Mouse (Mus musculus): ENCODE measurements at regions not wholly inside any gene's neighbourhood (a gene's known extent, or its start where the extent isn't known, plus 50 kb on each side); places are given as distances from the start of the nearest gene placed in this dataset.
A peak's percentile ranks its signal among the peaks of the same experiment; 100 is the strongest.

GRCm38 (mm10) chr6:39283761-39284415 is 77.3 kb upstream of the Kdm7a start:
- intact Hi-C loops (cut with DNase I) = no loop called here
- no peak for DNase-seq (ENCODE audit: low spot score in 2 of 2)

DNA sequence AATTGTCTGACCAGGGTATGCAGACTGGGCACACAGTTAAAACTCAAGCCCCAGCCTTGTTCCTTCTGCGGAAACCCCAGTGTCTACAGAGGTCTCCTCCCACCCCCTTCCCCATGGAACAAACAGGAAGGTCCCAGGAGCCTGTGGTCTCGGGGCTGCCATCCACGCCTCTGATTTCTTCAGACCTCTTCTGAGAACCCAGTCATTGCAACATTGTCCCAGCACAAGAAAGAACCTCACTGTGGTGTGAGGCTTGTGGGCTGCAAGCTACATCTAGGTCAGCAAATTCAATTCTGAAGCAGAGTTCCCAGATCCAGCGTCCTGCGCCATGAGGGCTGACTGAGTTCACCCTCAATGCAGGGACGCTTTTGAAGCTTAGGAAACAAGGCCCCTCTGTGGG is 71.7 kb upstream of the Kdm7a start:
- intact Hi-C loops (cut with DNase I) = no loop called here
- DNase-seq (ENCODE audit: low spot score in 2 of 2) = no peak

DNA sequence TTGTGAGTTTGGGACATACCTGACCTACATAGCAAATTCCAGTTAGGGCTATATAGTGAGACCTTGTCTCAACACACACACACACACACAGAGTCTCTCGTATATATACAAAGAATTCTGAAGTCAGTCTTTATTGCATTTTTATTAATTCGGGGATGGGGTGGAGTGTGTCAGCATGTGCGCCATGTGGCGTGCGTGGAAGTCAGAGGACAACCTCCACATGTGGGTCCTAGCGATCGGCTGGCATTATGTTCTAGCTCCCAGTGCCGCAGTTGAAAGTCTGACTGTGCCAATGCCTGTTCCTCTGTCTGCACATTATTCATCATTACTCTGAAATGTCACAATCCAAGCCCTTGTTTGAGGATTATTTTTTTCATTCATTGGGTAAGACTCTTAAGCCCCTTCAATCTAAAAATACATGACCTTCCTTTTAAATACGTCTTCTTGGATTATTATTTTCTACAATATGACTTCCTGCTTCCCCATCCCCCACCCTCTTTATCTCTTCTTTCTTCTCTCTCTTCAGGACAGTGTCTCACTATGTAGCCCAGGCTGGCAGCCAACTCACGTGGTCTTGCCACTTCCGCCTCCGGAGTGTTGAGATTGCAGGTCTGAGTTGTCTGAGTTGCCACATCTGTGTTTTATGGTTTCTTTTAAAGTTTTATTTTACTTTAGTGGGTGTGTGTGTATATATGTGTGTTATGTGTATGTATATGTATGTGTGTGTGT is 68.3 kb upstream of the Kdm7a start:
- DNase-seq (ENCODE audit: low spot score in 2 of 2) = no peak
- intact Hi-C loops (cut with DNase I) = no loop called here

DNA sequence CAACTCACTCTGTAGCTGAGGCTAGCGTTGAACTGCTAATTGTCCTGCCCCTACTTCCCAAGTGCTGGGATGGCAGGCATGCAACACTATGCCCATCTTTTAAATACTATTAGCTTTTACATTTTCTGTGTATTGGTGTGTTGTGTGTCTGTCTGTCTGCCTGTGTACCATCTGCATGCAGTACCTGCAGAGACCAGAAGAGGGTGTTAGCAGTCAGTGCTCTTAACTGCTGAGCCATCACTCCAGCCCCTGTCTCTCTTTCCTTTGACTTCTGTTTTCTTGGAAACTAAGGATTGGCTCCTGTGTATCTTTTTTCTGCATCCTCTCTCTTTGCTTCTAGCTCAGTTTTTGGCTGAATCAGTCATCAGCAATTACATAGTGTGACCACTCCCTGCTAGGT is 66.8 kb upstream of the Kdm7a start:
- intact Hi-C loops (cut with DNase I) = no loop called here
- DNase-seq (ENCODE audit: low spot score in 2 of 2) = no peak

GRCm38 (mm10) chr6:39270457-39270856 is 63.9 kb upstream of the Kdm7a start:
- intact Hi-C loops (cut with DNase I) = no loop called here
- no peak for DNase-seq (ENCODE audit: low spot score in 2 of 2)

GRCm38 (mm10) chr6:39269706-39270105 is 63.1 kb upstream of the Kdm7a start:
- intact Hi-C loops (cut with DNase I) = no loop called here

GRCm38 (mm10) chr6:39268647-39269428 is 62.2 kb upstream of the Kdm7a start:
- no peak for DNase-seq (ENCODE audit: low spot score in 2 of 2)
- intact Hi-C loops (cut with DNase I) = no loop called here

More at GRCm38 (mm10) chr6:39269706-39270105, 63.1 kb upstream of the Kdm7a start:
- no peak for DNase-seq (ENCODE audit: low spot score in 2 of 2)

DNA sequence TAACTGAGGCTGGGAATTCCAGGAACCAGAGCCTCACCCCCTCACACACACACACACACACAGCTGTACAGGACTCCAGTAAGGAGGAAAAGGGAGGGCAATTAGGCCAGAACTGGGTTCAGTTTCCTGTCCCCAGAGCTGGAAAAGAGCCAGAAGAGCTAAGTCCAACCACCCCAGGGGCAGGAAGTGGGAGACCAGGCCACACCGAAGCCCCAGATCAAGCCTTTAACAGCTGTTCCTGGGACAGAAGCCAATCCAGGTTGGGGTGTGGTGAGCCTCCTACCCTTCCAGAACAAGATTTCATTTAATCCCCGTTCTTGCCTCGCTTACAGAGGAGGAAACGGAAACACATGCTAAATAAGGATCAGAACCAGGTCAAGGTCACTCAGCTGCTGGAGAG is 58.1 kb upstream of the Kdm7a start:
- intact Hi-C loops (cut with DNase I) = no loop called here
- no peak for DNase-seq (ENCODE audit: low spot score in 2 of 2)

GRCm38 (mm10) chr6:39263615-39264014 is 57.0 kb upstream of the Kdm7a start:
- intact Hi-C loops (cut with DNase I) = no loop called here
- DNase-seq (ENCODE audit: low spot score in 2 of 2) = no peak

- intact Hi-C loops (cut with DNase I) = no loop called here
- DNase-seq (ENCODE audit: low spot score in 2 of 2) = no peak
Measured at GRCm38 (mm10) chr6:39261951-39262350, 55.4 kb upstream of the Kdm7a start.

GRCm38 (mm10) chr6:39260480-39260879 is 53.9 kb upstream of the Kdm7a start:
- intact Hi-C loops (cut with DNase I) = no loop called here

GRCm38 (mm10) chr6:39259129-39259528 is 52.5 kb upstream of the Kdm7a start:
- intact Hi-C loops (cut with DNase I) = no loop called here
- no peak for DNase-seq (ENCODE audit: low spot score in 2 of 2)

More at GRCm38 (mm10) chr6:39260480-39260879, 53.9 kb upstream of the Kdm7a start:
- no peak for DNase-seq (ENCODE audit: low spot score in 2 of 2)

DNA sequence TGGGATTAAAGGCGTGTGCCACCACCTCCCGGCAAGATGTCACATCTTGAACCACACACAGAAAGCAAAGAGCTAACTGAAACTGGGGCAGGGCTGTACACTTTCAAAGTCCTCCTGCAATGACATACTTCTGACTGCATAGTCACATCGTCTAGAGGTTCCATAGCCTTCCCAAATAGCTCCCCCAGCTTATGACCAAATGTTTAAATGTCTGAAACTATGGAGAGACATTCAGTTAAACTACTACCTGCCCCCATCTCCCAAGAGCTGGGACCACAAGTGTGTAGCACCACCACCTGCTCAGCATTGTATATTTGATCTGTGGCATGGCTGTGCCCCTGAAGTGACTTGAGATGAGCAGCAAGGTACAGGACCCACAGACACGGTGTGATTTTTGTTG is 52.1 kb upstream of the Kdm7a start:
- no peak for DNase-seq (ENCODE audit: low spot score in 2 of 2)
- intact Hi-C loops (cut with DNase I) = no loop called here

GRCm38 (mm10) chr6:39257667-39258395 is 51.2 kb upstream of the Kdm7a start:
- DNase-seq (ENCODE audit: low spot score in 2 of 2) = no peak
- intact Hi-C loops (cut with DNase I) = no loop called here

GRCm38 (mm10) chr6:39257111-39257571 is 50.6 kb upstream of the Kdm7a start:
- intact Hi-C loops (cut with DNase I) = no loop called here

DNA sequence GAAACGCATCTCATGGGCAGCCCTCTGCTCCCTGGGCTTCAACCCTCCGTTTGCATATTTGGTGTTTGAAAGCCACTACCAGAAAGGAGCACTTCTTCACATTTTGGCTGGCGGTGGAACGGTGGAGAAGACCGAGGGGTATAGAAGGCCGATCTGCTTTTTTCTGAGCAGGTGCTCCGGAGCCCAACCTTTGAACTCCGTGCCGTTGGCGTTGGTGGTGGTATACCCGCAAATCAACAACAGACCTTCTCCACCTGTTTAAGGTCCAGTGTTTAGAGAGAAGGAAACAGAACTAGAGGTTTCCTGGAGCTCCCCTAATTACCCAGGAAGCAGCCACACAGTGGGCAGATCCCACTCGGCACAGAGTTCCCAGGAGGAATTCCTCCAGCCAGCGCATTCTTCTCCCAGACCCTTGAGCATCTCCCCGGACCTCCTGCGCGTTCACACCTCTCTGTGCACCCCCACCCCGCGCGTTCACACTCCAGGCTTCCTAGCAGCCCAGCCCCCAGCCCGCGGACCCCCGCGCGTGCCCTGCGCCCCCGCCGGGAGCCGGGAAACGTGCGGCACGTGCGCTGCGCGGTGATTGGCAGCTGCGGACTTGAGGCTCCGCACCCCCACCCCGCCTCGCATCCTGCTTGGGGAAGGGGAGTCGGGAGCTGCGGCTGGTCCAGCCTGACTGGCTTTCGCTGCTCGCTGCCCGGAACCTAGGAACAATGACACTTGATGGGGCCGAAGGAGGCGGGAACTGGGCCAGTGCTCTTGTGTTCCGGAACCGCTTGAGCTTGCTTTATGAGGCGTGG is 49.9 kb upstream of the Kdm7a start:
- DNase-seq (ENCODE audit: low spot score in 2 of 2) = peak; percentile 35 to 50
- intact Hi-C loops (cut with DNase I) = no loop called here

More at GRCm38 (mm10) chr6:39257111-39257571, 50.6 kb upstream of the Kdm7a start:
- peak; percentile 18 to 43 for DNase-seq (ENCODE audit: low spot score in 2 of 2)

Measured in left cerebral cortex, postnatal 14 days (tissue).